Mouse (Mus musculus): ENCODE results near the gene Cirbp.

Cirbp gene

GRCm38 (mm10) chr10:80137626-80138552 lies 27.9 kb upstream of the Cirbp start:
- in situ Hi-C loops (cut with MboI, MseI): no loop called here

DNA sequence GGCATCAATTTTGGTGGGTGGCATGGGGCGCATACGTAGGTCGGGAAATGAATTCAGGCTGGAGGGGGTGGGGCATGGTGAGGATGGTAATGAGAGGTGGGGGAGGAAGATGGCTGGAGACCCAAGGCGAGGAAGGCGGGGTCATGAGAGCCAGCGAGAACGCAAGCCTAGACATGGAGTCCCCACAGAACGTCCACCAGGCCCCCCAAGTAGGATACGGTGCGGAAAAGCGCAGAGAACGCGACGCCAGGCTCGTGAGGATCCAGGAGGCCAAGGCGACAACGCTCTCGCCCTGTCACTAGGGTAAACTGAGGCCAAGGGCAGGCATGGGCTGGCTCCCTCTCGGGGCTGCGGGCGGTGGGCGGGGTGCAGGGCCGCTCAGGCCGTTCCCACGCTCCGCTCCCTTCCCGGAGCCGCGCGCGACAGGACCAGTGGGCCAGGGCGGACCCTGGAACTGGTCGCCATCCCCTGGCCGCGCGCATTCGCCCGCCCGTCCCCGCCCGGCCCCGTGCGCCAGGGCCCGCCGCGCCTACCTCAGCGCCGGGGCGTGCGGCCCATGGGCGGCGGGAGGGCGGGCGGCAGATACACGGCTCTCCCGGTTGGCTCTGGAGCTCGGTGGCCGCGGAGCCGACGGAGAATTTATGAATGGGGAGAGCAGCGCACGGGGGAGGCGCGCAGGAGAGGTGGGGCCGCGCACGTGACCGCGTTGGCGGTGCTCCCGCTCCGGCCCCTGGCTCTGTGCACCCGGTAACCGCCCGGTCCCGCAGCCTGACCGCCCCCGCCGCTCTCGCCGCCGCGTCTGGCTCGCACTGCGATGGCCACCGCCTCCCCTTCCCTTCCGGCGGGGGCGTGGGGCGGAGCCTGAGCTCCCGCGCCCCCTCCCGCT lies 27.0 kb upstream of the Cirbp start, which contains the start of gene Atp5d:
Atp5d (plus strand) TSS at position 80 of the 886 bp plus-strand sequence.
- in situ Hi-C loops (cut with MboI, MseI): no loop called here

DNA sequence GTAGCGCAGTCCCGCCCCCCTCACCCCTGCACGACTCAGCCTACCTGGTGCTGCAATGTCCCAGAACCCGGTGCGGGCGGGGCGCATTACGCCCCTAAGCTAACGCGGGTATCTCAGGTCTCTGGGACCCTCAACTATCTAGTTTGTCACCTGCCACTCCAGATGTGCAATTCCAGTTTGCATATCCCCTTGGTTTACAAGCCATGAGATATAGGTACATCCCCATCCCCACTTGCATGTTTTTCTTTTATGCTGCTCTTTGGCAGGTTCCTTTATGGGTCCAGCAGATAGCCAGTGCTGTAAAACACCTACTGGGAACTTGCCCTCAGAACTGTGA lies 26.4 kb upstream of the Cirbp start:
- in situ Hi-C loops (cut with MboI, MseI): no loop called here

DNA sequence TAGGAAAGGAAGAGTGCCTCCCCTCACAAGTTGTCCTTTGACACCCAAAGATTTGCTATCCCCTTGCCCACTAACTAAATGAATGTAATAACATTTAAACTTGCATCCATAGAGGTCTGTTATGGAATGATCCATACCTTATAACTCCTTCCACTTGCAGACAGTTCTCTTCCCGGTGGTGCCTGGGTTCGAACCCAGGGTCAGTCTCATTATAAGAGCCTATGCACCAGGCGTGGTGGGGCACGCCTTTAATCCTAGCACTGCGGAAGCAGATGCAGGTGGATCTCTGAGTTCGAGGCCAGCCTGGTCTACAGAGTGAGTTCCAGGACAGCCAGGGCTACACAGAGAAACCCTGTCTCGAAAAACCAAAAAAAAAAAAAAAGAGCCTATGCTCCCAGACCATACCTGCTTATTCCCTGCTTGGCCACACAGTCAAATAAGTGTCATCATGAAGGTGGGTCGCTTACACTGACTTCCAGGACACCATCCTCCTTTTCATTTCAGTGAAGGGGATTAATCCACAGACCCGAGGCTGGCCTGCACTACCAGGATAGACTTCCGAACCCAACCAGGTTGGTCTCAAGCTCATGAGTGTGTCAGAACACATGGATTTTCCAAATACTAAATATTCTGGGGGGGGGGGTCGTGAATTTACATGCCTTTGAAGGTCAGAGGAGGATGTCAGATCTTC lies 25.7 kb upstream of the Cirbp start:
- in situ Hi-C loops (cut with MboI, MseI): loop anchor here (5.0 to 10.0 kb wide), 2 partner anchors 153 to 795 kb away; partner anchors contain the start of genes Cnn2 and Gadd45b

GRCm38 (mm10) chr10:80140666-80141035 lies 25.1 kb upstream of the Cirbp start, which contains the start of gene Cbarp:
Gene Cbarp (minus strand): TSS chr10:80140835.
- in situ Hi-C loops (cut with MboI, MseI): loop anchor here (5.0 to 10.0 kb wide), 2 partner anchors 153 to 794 kb away; partner anchors contain the start of genes Cnn2 and Gadd45b

- in situ Hi-C loops (cut with MboI, MseI): loop anchor here (5.0 to 10.0 kb wide), 2 partner anchors 154 to 794 kb away; partner anchors contain the start of genes Cnn2 and Gadd45b
These were observed 24.5 kb upstream of the Cirbp start for GRCm38 (mm10) chr10:80141243-80141642.

DNA sequence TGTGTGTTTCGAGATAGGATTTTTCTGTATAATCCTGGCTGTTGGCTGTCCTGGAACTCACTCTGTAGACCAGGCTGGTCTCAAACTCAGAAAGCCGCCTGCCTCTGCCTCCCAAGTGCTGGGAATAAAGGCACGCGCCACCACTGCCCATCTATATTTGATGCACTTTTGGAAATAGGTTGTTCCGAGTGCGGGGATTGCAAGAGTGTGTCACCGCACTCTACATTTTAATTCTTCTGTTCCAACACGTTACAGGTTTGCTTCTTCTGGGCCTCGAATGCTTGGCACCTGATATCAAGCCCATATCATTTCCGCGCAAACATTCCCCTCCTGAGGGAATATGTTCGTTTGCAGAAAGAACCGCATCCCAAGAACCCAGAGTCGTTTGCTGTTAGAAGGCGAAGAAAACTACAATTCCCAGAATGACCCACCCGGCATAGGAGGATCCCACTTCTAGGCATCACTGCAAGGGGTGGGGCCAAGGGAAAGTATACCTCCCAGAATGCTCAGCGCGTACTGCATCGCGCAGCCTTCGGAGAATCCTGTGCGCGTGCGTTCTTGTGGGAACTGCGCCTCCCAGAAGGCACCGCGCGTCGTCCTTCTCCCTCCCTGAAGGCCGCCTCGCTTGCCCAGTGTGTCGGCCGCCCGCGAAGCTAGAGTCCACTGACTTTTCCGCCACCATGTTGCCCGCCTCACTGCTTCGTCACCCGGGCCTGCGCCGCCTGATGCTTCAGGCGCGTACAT lies 23.8 kb upstream of the Cirbp start:
- in situ Hi-C loops (cut with MboI, MseI): loop anchor here (5.0 to 10.0 kb wide), 2 partner anchors 155 to 793 kb away; partner anchors contain the start of genes Cnn2 and Gadd45b

DNA sequence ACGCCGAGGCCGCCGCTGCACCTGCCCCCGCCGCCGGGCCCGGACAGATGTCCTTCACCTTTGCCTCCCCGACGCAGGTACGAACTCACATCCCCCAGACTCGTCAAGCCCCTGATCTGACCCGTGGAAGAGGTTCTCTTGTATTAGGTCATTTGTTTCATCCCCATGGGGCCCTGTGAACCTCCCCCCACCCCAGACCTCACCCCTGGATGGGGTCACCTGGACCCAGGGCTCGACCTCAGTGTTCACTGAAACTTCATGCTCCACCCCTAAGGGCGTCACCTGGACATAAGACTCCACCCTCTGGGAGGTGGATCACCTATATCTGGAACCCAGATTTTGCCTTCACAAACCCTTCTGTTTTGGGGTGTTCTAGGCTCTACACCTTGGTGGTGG lies 23.3 kb upstream of the Cirbp start:
- in situ Hi-C loops (cut with MboI, MseI): loop anchor here (5.0 to 10.0 kb wide), 2 partner anchors 155 to 792 kb away; partner anchors contain the start of genes Cnn2 and Gadd45b

DNA sequence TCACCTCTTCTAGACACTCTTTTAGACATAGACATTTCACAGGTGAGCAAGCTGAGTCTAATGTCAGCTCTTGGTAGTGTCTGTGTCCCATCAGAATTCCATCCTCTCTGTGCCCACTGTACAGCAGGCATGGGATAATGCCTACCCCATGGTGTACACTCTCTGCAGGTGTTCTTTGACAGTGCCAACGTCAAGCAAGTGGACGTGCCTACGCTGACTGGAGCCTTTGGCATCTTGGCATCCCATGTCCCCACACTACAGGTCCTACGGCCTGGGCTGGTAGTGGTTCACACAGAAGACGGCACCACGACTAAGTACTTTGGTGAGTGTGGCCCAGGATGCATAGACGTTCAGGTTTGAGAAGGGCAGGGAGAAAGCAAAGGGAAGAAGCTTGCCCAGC lies 22.1 kb upstream of the Cirbp start:
- in situ Hi-C loops (cut with MboI, MseI): loop anchor here (5.0 to 10.0 kb wide), 2 partner anchors 156 to 791 kb away; partner anchors contain the start of genes Cnn2 and Gadd45b

- in situ Hi-C loops (cut with MboI, MseI): loop anchor here (5.0 to 10.0 kb wide), 2 partner anchors 157 to 791 kb away; partner anchors contain the start of genes Cnn2 and Gadd45b
These were observed 21.6 kb upstream of the Cirbp start for GRCm38 (mm10) chr10:80144159-80144558.

DNA sequence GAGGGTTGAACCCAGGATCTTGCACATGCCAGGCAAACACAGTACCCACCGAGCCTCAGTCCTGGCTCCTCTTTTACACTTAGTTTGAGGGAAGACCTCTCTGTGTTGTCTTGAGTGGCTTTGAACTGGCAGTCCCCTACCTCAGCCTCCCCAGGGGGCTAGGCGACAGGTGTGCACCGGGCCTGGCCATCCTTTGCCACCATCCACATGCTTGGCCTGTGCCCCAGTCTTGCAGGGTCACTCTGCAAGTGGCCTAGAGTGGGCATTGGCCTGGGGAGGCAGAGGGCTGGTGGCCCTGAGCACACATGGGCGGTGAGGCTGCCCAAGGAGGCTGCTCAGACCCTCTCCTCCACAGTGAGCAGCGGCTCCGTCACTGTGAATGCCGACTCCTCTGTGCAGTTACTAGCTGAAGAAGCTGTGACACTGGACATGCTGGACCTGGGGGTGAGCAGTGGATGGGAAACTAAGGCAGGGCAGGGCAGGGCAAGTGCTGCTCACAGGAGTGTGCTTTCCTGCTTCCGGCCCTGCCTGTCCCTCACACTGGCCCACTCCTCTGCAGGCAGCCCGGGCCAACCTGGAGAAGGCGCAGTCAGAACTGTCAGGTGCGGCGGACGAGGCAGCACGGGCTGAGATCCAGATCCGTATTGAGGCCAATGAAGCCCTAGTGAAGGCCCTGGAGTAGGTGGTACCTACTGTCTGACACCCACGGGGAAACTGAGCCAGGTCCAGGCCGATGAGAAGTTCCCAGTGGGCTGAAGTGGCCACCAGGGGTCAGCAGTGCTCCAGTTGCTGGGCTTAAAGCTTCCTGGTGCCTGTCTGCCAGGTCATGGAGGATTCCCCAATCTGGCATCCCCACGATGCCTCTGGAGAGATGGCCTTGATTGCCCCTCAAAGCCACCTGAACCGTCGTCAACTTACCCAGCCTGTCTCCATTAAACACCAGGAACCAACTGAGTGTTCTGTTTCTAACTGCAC lies 20.6 kb upstream of the Cirbp start:
- in situ Hi-C loops (cut with MboI, MseI): loop anchor here (5.0 to 10.0 kb wide), 2 partner anchors 158 to 790 kb away; partner anchors contain the start of genes Cnn2 and Gadd45b

DNA sequence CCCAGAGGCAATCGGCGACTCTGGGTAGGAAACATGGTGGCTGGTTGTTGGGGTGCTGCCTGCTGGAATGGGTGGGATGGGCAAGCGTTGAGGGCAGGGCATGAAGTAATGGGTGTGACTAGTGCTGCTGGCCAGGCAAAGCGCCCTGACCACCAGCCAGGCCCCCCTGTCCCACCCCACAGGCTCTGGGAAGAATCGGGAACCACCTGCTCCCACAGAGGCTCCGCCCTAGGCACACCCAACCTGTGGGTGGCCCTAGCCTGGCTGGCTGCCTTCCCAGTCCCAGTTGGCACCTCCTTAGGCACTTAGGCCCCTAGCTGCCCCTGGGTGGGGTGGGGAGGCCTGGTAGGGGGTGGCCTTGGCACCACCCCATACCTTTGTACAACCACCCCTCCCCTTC lies 19.9 kb upstream of the Cirbp start:
- in situ Hi-C loops (cut with MboI, MseI): loop anchor here (10.0 kb wide), 1 partner anchor 789 kb away; the partner anchor contains the start of gene Gadd45b

DNA sequence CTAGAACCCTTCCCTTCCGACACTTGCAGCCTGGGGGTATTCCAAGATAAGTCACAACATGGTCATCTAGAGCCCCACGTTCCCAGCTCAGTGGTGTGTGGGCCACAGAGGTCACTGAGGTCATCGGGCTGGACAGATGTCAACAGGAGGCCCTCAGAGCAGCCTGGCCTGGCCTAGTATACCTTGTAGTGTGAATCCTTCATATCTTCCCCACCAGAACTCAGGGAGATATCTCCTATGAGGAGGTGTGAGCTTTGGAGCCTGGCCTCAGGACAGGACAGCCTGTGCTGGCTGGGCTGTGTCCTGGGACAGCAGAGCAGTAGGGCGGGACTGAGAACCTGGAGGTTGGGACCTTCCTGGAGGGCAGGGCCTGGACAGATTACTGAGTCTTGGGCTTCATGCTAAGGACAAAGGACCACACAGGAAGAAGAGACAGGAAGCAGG lies 19.2 kb upstream of the Cirbp start:
- in situ Hi-C loops (cut with MboI, MseI): loop anchor here (10.0 kb wide), 1 partner anchor 788 kb away; the partner anchor contains the start of gene Gadd45b

GRCm38 (mm10) chr10:80147146-80147718 lies 18.6 kb upstream of the Cirbp start:
- in situ Hi-C loops (cut with MboI, MseI): loop anchor here (10.0 kb wide), 1 partner anchor 788 kb away; the partner anchor contains the start of gene Gadd45b

- in situ Hi-C loops (cut with MboI, MseI): loop anchor here (10.0 kb wide), 1 partner anchor 787 kb away; the partner anchor contains the start of gene Gadd45b
These were observed 17.8 kb upstream of the Cirbp start, which contains the start of gene Midn for GRCm38 (mm10) chr10:80147719-80148601. Gene Midn (plus strand): TSS chr10:80148272.

GRCm38 (mm10) chr10:80148610-80149290 lies 17.0 kb upstream of the Cirbp start:
- in situ Hi-C loops (cut with MboI, MseI): loop anchor here (10.0 kb wide), 1 partner anchor 786 kb away; the partner anchor contains the start of gene Gadd45b
